Mouse (Mus musculus): ENCODE measurements around the gene Gabrb2. TPM values are rescaled to one million over a fixed set of nuclear protein-coding genes. Genes with fewer than 3 reads are reported as not detected.
A peak's percentile ranks its signal among the peaks of the same experiment; 100 is the strongest.

Gabrb2 gene
- polyA plus RNA-seq, 1 experiment from 2014 or later = 0.25 TPM

DNA sequence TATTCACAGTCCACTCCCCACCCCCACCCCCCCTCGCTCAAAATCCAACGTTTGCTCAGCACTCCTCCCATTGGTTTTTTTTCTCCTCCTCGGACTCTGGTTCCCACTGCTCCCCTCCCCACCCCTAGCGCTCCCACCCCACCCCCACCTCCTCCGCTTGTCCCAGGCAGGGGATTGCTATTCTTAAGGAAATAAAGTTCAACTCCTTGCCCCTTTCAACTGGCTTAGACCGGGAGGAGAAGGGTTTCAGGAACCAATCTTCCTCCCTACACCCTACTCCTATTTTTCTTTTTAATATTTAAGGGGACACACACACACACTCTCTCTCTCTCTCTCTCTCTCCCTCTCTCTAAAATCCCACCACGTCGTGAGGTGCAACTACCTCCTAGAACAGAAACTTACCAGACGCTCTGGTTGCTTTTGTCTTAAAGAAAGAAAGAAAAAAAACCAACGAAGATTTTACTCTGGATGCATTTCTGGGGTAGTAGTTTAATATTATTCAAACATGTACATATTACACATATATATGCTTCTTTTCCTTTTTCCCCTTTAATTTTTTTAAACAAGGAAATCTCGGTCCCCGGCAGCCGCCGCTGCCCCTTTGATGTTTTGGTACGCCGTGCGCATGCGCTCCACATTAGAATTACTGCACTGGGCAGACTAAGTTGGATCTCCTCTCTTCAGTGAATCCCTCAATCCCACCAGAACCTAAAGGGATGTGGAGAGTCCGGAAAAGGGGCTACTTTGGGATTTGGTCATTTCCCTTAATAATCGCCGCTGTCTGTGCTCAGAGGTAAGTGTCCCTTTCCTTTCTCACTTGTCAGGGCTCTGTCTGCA is 1.3 kb downstream of the Gabrb2 start:
- ATAC-seq (no peak), DNase-seq (ENCODE audit: low spot score) (peak; percentile 37)
- peak overlapping the region; percentile 38 for H3K4me3 ChIP-seq (ENCODE audit: low read depth, low read length)
- peak overlapping the region; percentile 36; the same call in 1 of the 2 replicates for H3K9ac ChIP-seq (replicated peaks; ENCODE audit: low read depth)
- TF ChIP-seq CTCF (IDR thresholded peaks at IDR 0.05) (no peak), EP300 (IDR thresholded peaks at IDR 0.05) (no peak)
- H3K9me3 ChIP-seq (ENCODE audit: low read length) = no peaks in the 10 kb centered on the region
- no peaks in the 10 kb centered on the region for H3K27me3 ChIP-seq (replicated peaks; ENCODE audit: insufficient read depth, low read length)
- under 1% methylated on average over 21 of the region's 21 CpGs for WGBS
- no peaks in the 10 kb centered on the region for H3K36me3 ChIP-seq (ENCODE audit: insufficient read depth, low read length)
- peak overlapping the region; percentile 57 for H3K4me2 ChIP-seq (replicated peaks; ENCODE audit: low read depth, low read length)
- H3K27ac ChIP-seq (ENCODE audit: low read length) = no peak overlapping the region
- no peaks in the 10 kb centered on the region for H3K4me1 ChIP-seq (ENCODE audit: insufficient read depth, low read depth, low read length)

DNA sequence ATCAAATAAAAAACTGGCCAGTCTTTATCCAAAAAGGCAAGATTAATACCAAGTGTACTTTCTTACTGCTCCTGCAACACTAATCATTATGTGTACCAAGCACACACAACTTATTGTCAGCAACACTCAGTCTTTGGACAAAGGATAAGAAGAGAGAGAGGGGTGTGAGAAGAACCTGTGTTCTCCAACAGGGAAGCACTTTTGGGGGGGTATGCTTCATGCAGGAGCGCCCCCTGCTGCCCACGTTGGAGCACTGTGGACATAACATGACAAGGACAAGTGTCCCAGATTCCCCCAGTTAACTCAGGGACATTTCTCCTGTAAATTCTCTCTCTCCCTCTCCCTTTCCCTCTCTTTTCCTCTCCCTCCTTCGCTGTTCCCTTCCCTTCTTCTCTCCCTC is 3.7 kb downstream of the Gabrb2 start:
- ATAC-seq (no peak), DNase-seq (ENCODE audit: low spot score) (peak; percentile 15)
- H3K9ac ChIP-seq (replicated peaks; ENCODE audit: low read depth) = no peak overlapping the region
- no peaks in the 10 kb centered on the region for H3K4me1 ChIP-seq (ENCODE audit: insufficient read depth, low read depth, low read length)
- WGBS = 4% methylated on average over 3 of the region's 3 CpGs
- no peaks in the 10 kb centered on the region for H3K9me3 ChIP-seq (ENCODE audit: low read length)
- no peak overlapping the region for H3K4me3 ChIP-seq (ENCODE audit: low read depth, low read length)
- H3K27ac ChIP-seq (ENCODE audit: low read length) = no peak overlapping the region
- TF ChIP-seq CTCF (IDR thresholded peaks at IDR 0.05) = peak; percentile 62
- no peak for TF ChIP-seq EP300 (IDR thresholded peaks at IDR 0.05)
- no peaks in the 10 kb centered on the region for H3K36me3 ChIP-seq (ENCODE audit: insufficient read depth, low read length)
- H3K27me3 ChIP-seq (replicated peaks; ENCODE audit: insufficient read depth, low read length) = no peaks in the 10 kb centered on the region
- H3K4me2 ChIP-seq (replicated peaks; ENCODE audit: low read depth, low read length) = no peak overlapping the region

DNA sequence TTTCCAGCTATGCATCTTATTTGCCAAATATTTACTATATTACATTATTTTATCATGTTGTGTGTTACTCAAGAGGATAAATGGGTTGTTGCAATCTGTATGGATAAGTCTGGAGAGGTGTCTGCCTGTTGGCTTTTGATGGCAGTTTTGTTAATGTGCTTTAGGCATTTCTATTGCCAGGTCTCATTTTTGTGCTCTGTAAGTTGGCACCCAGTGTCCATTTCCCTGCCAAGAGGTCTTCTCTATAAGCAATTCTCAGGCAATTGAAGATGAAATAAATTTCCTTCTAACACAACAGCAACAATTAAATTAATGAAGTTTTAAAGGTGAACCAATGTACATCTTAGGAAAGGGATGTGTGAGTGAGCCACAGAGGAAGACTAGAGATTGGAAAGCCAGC is 11.9 kb downstream of the Gabrb2 start:
- Histone ChIP-seq H3K9me3 (ENCODE audit: low read length) (no peaks in the 10 kb centered on the region), H3K27ac (ENCODE audit: low read length) (no peak overlapping the region), H3K4me3 (ENCODE audit: low read depth, low read length) (no peak overlapping the region), H3K9ac (replicated peaks; ENCODE audit: low read depth) (no peak overlapping the region), H3K27me3 (replicated peaks; ENCODE audit: insufficient read depth, low read length) (no peaks in the 10 kb centered on the region), H3K36me3 (ENCODE audit: insufficient read depth, low read length) (no peaks in the 10 kb centered on the region), H3K4me2 (replicated peaks; ENCODE audit: low read depth, low read length) (no peak overlapping the region), H3K4me1 (ENCODE audit: insufficient read depth, low read depth, low read length) (no peaks in the 10 kb centered on the region)
- DNase-seq (ENCODE audit: low spot score) (no peak), ATAC-seq (no peak)
- TF ChIP-seq CTCF (IDR thresholded peaks at IDR 0.05) (no peak), EP300 (IDR thresholded peaks at IDR 0.05) (no peak)

DNA sequence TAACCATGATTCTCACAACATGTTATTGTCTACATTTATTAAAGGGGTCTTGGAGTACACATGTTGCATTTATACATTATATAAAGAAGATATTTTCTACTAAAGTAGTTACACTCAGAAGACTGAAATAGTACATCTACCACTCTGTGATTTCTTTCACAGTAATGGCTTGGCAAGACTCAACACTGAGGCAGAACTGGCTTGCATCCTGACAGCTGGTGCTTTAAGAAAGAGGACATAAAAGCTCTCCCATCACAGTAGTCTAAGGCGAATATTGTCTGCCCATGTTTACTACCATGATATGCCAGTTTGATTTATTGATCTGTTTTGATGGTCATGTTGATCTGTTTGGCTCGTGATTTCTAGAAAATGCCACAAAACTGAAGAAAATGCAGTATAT is 19.4 kb downstream of the Gabrb2 start:
- Histone ChIP-seq H3K4me3 (ENCODE audit: low read depth, low read length) (no peak overlapping the region), H3K9ac (replicated peaks; ENCODE audit: low read depth) (no peak overlapping the region), H3K27me3 (replicated peaks; ENCODE audit: insufficient read depth, low read length) (no peaks in the 10 kb centered on the region), H3K9me3 (ENCODE audit: low read length) (no peaks in the 10 kb centered on the region), H3K27ac (ENCODE audit: low read length) (no peak overlapping the region), H3K4me2 (replicated peaks; ENCODE audit: low read depth, low read length) (no peak overlapping the region), H3K4me1 (ENCODE audit: insufficient read depth, low read depth, low read length) (no peaks in the 10 kb centered on the region), H3K36me3 (ENCODE audit: insufficient read depth, low read length) (no peaks in the 10 kb centered on the region)
- WGBS = 68% methylated on average over 2 of the region's 2 CpGs
- TF ChIP-seq EP300 (IDR thresholded peaks at IDR 0.05) (no peak), CTCF (IDR thresholded peaks at IDR 0.05) (no peak)
- DNase-seq (ENCODE audit: low spot score) (no peak), ATAC-seq (no peak)

DNA sequence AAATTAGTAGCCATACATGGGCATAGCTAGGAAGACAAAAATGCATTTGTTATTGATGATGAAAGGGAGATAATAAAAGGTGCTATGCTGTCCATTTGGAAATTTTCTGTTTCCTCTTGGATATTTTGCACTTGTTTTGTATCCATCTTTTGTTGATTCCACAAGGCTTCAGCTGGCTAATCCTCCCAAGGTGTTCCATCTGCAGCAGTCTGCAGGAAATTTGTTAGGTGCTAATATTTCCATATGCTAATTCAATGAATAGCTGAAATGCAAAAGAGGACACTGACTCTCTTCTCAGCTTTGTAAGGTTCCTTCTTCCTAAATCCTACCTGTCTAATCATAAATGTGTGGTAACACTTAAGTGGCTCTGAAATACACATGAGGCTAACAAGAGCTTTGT is 24.1 kb downstream of the Gabrb2 start:
- DNase-seq (ENCODE audit: low spot score) (no peak), ATAC-seq (no peak)
- H3K27me3 ChIP-seq (replicated peaks; ENCODE audit: insufficient read depth, low read length) = no peaks in the 10 kb centered on the region
- no peaks in the 10 kb centered on the region for H3K36me3 ChIP-seq (ENCODE audit: insufficient read depth, low read length)
- H3K27ac ChIP-seq (ENCODE audit: low read length) = no peak overlapping the region
- no peak overlapping the region for H3K4me3 ChIP-seq (ENCODE audit: low read depth, low read length)
- H3K4me2 ChIP-seq (replicated peaks; ENCODE audit: low read depth, low read length) = no peak overlapping the region
- no peaks in the 10 kb centered on the region for H3K9me3 ChIP-seq (ENCODE audit: low read length)
- H3K9ac ChIP-seq (replicated peaks; ENCODE audit: low read depth) = no peak overlapping the region
- no peaks in the 10 kb centered on the region for H3K4me1 ChIP-seq (ENCODE audit: insufficient read depth, low read depth, low read length)
- no peak for TF ChIP-seq EP300 (IDR thresholded peaks at IDR 0.05)
- TF ChIP-seq CTCF (IDR thresholded peaks at IDR 0.05) = no peak

DNA sequence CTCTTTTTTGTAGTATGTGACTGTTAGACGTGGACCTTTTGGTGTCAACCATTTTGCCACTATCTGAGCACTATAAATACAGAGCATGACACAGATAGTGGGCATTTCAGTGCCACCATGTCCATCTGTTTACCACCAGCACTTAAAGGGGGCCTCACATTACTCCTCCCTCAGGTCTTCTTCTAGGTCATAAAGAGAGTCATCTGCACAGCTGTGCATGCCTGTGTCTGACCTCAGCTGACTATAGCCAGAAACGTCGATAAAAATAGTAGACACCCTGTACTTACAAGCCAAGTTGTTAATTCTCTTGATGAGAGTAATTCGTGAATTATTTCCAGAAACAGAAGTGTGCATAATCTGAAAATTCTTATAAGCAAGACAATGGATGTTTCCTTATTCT is 29.4 kb downstream of the Gabrb2 start:
- H3K4me3 ChIP-seq (ENCODE audit: low read depth, low read length) = no peak overlapping the region
- no peaks in the 10 kb centered on the region for H3K36me3 ChIP-seq (ENCODE audit: insufficient read depth, low read length)
- no peak overlapping the region for H3K4me2 ChIP-seq (replicated peaks; ENCODE audit: low read depth, low read length)
- H3K4me1 ChIP-seq (ENCODE audit: insufficient read depth, low read depth, low read length) = no peaks in the 10 kb centered on the region
- no peaks in the 10 kb centered on the region for H3K9me3 ChIP-seq (ENCODE audit: low read length)
- whole genome bisulfite sequencing = 65% methylated on average over 4 of the region's 4 CpGs
- no peaks in the 10 kb centered on the region for H3K27me3 ChIP-seq (replicated peaks; ENCODE audit: insufficient read depth, low read length)
- no peak overlapping the region for H3K27ac ChIP-seq (ENCODE audit: low read length)
- H3K9ac ChIP-seq (replicated peaks; ENCODE audit: low read depth) = no peak overlapping the region
- ATAC-seq (no peak), DNase-seq (ENCODE audit: low spot score) (no peak)
- no peak for TF ChIP-seq EP300 (IDR thresholded peaks at IDR 0.05)
- no peak for TF ChIP-seq CTCF (IDR thresholded peaks at IDR 0.05)

Measured in lung, postnatal 0 days (tissue).